Mouse (Mus musculus): ENCODE data around the gene Dennd1a.

The Dennd1a gene

GRCm38 (mm10) chr2:37774571-37774970, 512.6 kb downstream of the Dennd1a start:
- no peak for DNase-seq (ENCODE audit: low spot score)

- peak; percentile 74 for DNase-seq (ENCODE audit: low spot score)
Observed at GRCm38 (mm10) chr2:37771618-37772285, 515.4 kb downstream of the Dennd1a start.

GRCm38 (mm10) chr2:37769793-37770192, 517.4 kb downstream of the Dennd1a start:
- no peak for DNase-seq (ENCODE audit: low spot score)

- no peak for DNase-seq (ENCODE audit: low spot score)
Observed at GRCm38 (mm10) chr2:37768903-37769302, 518.3 kb downstream of the Dennd1a start.

GRCm38 (mm10) chr2:37767739-37768138, 519.5 kb downstream of the Dennd1a start:
- DNase-seq (ENCODE audit: low spot score): no peak

- no peak for DNase-seq (ENCODE audit: low spot score)
Observed at GRCm38 (mm10) chr2:37767080-37767547, 520.1 kb downstream of the Dennd1a start.

- no peak for DNase-seq (ENCODE audit: low spot score)
Observed at GRCm38 (mm10) chr2:37766027-37766761, 521.0 kb downstream of the Dennd1a start.

GRCm38 (mm10) chr2:37765082-37765483, 522.1 kb downstream of the Dennd1a start:
- no peak for DNase-seq (ENCODE audit: low spot score)

- no peak for DNase-seq (ENCODE audit: low spot score)
Observed at GRCm38 (mm10) chr2:37764514-37764913, 522.7 kb downstream of the Dennd1a start.

GRCm38 (mm10) chr2:37763638-37764037, 523.6 kb downstream of the Dennd1a start:
- DNase-seq (ENCODE audit: low spot score): no peak

GRCm38 (mm10) chr2:37760633-37761032, 526.6 kb downstream of the Dennd1a start:
- DNase-seq (ENCODE audit: low spot score): no peak

- no peak for DNase-seq (ENCODE audit: low spot score)
Observed at GRCm38 (mm10) chr2:37758343-37759015, 528.7 kb downstream of the Dennd1a start.

- no peak for DNase-seq (ENCODE audit: low spot score)
Observed at GRCm38 (mm10) chr2:37757784-37758183, 529.4 kb downstream of the Dennd1a start.

- DNase-seq (ENCODE audit: low spot score): no peak
Observed at GRCm38 (mm10) chr2:37757016-37757415, 530.2 kb downstream of the Dennd1a start.

GRCm38 (mm10) chr2:37756220-37756930, 530.8 kb downstream of the Dennd1a start:
- DNase-seq (ENCODE audit: low spot score): no peak

- no peak for DNase-seq (ENCODE audit: low spot score)
Observed at GRCm38 (mm10) chr2:37751114-37751513, 536.1 kb downstream of the Dennd1a start.

GRCm38 (mm10) chr2:37749323-37749722, 537.9 kb downstream of the Dennd1a start:
- DNase-seq (ENCODE audit: low spot score): no peak
